Mouse (Mus musculus): ENCODE measurements around the gene Capn7.

Capn7 gene

DNA sequence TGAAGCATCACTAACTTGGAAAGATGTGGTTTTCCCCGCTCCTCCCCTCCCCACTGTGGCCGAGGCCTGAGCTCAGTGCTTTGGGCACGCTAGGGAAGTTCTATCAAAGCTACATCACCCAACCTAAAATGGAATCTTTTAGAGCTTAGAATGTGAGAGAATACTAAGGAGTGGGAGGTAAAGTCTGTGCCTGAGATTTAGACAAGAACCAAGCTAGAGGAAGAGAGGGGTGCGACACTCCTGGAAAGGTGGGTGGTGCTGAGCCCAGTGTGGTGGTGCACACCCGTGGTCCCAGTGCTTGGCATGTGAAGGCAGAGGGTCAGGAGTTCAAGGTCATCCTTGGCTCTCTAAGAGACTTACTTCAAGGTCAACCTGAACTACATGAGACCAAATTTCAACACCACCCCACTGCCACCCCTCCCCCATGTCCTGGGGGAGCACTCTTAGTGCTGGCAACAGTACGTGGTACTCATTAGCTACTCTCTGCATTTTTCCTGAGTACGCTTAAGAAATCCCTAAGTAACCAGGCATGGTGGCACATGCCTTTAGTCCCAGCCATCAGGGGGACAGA, 59.3 kb downstream of the Capn7 start:
- no peak for DNase-seq (ENCODE audit: low spot score in 2 of 2)

DNA sequence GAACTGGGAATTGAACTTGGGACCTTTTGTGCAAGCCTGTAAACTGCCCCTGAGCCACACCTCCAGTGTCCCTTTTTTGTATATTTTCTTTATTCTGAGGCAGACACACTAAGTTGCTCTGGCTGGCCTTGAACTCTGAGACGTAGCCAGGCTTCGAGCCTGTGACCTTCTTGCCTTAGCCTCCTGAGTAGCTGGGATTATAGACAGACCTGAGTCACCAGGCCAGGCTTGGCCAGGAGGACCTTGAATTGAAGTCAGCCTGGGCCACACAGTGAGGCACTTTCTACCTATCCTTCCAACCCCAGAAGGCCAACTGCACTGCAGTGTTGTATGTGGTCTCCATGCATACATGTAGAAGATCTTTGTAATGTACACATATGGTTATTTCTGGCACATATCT, 60.0 kb downstream of the Capn7 start:
- DNase-seq (ENCODE audit: low spot score in 2 of 2): no peak

DNA sequence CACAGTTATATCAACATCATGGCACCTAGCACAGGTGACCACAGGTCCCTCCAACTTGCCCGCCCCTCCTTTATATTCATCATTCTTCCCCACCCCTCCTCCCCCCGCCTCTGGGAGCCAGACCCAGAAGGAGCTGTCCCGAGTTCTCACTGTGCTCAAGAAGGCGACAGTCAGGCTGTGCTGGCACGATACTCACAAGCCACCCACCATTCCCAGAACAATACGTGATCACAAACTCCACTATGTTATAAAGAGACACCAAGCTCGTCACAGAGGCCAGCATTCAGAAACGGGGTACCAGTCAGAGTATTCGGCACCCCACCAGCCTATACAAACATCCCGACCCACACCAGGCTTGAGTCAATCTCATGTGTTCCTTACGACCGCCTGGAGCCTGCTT, 60.9 kb downstream of the Capn7 start:
- no peak for DNase-seq (ENCODE audit: low spot score in 2 of 2)

DNA sequence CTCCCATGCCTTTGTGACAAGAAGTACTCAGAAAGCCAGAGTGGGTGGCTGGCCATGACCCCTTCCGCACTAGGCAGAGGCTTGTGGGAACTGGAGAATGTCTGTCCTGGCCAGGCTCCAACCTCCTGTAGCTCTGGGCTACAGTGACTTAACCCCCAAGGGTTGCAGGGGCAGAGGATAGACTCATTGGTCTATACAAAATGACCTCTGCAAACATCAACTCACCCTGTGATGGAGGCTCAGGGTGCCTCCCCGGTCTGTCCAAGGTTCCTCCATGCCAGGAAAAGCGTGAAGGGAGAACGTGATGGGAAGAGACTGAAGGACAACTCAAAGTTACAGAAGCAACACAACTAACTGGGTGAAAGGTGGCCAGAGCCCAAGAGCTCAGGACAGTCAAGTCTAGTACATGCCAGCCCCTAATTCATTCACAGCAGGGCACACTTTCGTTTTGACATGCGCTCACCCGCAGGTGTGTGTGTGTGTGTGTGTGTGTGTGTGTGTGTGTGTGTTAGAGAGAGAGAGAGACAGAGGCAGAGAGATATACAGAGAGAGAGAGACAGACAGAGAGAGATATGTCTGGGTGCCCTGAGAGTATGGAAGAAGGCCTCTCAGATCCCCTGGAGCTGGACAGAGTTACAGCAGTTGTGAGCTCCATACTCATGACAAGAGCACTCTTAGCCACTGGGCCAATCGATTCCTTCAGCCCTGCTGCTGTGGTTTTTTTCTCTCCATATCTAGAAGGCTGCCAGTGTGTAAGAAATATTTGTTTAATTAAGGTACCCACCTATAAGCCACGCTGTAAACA, 61.6 kb downstream of the Capn7 start:
- no peak for DNase-seq (ENCODE audit: low spot score in 2 of 2)

DNA sequence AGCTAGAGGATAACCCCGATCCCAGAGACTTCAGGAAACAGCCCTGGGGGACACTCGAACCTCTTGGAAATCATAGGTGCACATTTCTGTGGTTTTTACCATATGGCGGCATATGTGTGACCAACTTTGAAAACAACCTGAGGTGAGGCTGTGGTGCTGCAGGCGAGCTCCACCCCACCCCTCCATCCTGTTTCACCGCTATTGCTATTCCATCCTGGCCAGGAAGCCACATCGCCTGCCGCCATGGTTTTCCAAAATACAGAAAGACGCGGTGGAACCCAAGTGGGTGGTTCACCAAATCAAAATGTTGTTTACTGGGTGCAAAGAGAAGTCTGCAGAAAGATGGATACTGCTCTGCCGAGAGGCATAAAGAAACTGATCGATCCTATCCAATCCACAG, 62.4 kb downstream of the Capn7 start:
- no peak for DNase-seq (ENCODE audit: low spot score in 2 of 2)

DNA sequence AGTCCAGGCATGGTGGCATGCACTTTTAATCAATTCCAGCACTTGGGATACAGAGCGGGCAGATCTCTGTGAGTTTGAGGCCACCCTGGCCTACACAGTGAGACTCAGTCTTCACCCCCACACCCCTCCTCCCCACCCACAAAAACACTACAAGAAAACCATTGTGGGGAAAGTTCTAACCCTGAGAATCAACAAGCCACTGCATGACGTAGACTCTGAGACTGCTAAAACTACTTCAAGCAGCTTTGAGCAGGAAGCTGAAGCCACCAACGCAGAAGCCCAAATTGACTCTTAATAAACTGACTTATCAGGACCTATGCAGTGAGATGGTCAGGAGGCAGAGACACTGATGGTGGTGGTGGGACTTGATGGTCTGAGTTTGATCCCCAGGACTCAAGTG, 62.8 kb downstream of the Capn7 start:
- no peak for DNase-seq (ENCODE audit: low spot score in 2 of 2)

DNA sequence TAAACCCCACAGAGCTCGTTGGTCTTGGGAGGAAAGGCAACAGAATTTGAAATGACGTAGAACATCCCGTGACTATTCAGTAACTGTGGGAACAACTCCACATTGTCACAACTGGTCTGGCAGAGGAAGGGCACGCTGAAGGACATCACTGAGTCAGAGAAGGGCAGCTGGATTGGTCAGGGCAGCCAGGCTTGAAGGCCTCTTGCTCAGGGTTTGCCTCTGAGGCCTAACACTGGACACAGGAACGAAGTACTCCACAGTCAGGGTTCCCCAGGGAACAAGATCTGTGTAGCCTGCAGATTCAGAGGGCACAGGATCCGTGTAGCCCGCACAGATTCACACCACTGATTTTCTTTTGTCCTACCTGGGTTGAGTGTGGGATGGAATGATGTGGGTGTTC, 63.8 kb downstream of the Capn7 start:
- no peak for DNase-seq (ENCODE audit: low spot score in 2 of 2)

DNA sequence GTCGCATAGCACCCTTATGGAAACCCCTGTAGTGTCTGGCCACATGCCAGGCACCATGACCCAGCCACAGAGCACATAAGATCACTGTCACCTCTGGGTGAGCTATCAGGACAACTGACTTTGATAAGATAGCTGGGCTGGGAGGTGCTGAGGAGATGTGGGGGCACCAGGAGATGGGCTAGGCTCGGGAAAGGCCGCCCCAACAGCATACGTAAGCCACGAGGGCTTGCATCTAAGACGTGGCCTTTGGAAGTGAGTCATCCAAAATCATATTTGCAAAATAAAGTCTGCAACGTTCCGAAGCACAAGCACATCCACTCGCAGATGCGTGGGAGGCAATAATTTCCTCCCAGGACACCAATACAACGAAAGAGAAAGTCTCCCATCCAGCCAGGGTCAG, 64.5 kb downstream of the Capn7 start:
- DNase-seq (ENCODE audit: low spot score in 2 of 2): no peak

DNA sequence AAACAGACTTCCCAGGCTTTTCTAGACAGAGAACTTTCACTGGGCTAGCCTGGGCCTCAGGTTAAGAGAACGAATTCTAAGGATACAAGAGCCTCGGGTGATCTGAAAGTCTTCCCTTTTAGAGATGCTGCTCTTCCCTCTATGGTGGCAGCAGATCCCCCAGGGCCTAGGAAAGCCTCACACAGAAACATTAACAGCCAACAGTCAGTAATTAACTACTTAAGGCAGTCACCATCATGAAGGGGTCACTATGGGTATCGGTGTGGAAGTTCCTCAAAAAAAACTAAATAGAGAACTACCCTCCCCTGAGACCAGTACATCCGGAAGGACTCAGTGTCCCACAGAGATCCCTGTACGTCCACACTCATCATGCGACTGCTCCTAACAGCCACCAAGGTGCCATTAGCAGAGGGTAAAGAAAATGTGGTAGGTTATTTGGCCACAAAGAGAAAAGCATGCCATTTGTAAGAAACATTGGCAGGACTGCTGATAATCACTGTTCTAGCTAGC, 65.5 kb downstream of the Capn7 start:
- DNase-seq (ENCODE audit: low spot score in 2 of 2): no peak

DNA sequence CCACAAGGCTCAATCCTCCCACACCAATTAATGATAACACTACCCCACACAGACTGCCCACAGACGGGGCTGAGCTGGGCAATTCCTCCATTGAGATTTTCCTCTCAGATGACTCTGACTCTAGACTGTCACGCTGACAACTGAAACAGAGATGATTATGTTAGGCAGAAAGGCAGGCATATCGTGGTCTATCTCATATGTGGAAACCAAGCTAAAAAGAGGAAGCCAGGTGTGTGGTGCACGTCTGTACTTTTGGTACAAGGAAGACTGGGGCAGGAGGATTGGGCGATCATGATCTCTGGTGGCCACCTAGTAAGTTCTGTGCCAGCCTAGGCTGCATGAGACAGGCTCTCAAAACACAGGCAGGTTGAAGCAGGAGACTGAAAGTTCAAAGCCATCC, 66.3 kb downstream of the Capn7 start:
- no peak for DNase-seq (ENCODE audit: low spot score in 2 of 2)

DNA sequence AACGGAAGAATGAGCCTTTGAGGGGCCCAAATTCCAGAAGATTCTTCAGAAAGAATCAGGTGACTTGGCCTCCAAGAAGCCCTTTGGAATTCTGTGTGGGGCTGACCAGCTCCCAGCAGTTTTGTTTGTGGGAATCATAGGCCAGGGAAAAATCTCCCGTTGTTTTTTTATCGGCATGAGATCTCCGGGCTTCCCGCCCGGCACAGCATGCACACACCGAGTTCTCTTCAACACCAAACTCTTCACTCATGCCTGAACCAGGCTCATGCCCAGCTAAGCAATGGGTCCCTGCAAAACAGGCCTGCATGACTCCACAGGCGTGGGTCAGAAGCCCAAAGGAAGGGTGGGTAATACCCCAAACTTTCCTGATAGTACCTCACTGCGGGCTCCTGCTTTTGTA, 67.1 kb downstream of the Capn7 start:
- DNase-seq (ENCODE audit: low spot score in 2 of 2): no peak

DNA sequence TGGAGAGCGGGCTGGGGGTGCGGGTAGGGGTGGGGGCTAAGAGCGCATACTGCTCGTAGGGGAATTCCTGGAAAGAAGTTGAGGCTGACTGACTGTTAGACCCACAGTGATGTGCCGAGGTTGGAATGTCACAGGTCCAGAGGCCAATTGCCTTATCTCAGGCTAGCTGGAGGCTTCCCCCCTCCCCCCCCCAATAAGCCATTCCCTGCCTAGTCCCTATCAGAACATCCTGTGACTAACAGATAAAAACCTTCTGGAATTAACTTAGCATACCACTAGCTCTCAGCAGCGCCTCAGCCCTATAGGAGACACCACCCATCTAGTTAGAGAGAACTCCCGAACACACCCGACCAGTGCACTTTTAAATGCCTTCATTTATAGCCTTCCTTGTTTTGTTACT, 67.6 kb downstream of the Capn7 start:
- no peak for DNase-seq (ENCODE audit: low spot score in 2 of 2)

DNA sequence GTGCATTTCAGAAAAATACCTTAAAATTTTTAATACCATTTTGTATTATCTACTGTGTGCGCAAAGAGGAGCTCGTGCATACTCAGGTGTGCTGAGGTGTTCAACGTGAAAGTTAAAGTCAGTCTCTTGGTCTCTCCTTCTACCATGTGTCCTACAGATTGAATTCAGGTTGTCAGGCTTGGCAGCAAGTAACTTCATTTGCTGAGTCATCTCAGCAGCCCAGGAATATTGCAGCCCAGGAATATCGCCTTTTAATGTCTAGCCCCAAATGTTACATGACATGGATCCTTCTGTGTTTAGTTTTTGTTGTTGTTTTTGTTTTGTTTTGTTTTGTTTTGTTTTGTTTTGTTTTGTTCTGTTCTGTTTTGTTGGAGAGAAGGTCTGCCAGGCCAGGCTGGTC, 68.2 kb downstream of the Capn7 start:
- DNase-seq (ENCODE audit: low spot score in 2 of 2): no peak

DNA sequence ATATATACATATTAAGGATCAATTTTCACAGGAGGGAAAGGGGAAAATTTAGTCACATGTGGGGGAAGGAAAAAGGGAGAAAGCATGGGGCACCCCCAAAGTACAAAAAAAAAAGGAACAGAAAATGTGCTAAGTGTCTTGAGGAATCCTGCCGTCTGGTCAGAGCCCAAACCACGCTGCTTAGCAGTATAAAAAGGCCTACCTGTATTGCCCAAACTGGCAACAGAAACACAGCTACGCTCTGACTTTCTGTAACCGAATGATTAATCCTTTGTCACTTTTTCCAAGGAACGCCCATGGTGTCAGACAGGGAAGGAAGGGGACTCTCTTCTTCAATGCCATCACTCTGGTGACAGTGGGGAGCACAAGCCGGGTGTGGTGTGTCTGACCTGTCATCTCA, 69.2 kb downstream of the Capn7 start:
- DNase-seq (ENCODE audit: low spot score in 2 of 2): no peak

DNA sequence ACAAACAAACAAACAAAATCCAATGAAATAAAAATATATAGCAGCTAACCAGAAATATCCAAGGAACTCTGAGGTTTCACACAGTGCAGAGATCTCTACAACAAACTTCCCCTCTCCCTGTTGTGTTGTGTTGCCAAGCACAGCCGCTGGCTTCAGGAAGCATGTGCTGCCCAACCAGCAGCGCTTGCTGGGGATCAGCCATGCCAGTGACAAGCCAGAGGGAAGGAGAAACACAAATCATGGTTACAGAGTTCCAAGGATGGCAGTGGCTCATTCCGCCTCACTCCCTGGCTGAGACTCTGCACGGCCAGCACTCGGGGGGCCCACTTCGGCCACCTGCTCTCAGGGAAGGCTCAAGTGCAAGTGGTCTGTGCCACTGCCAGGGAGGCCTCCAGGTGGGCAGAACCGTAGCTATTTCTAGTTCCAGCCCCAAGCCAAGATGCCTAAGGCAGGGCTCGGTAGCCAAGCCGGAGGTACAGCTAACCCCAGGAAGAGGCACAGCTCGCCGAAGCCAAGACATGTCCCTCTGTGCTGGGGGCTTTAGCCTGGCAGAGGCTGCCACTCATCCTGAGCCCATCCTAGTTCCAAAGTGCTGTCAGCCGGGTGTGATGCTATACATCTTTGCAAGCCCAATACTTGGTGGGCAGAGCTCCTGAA, 69.8 kb downstream of the Capn7 start:
- no peak for DNase-seq (ENCODE audit: low spot score in 2 of 2)

DNA sequence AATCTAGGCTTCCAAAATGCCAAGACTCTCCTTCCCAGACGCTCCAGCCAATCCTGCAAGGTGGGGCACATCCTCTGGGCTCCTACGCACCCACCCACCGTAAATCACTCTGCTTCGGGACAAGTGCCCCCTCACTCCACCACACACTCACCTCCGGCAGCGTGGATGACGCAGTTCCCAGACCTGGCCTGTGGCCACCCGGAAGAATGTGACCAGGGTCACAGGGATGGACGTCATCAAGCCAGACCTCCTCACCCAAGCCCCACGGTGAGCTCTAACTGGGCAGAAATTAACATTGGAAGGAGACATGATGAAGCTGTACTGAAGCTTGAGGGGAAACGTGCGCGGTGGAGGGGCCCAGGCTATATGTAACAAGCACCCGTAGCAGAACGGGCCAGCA, 70.8 kb downstream of the Capn7 start:
- no peak for DNase-seq (ENCODE audit: low spot score in 2 of 2)

DNA sequence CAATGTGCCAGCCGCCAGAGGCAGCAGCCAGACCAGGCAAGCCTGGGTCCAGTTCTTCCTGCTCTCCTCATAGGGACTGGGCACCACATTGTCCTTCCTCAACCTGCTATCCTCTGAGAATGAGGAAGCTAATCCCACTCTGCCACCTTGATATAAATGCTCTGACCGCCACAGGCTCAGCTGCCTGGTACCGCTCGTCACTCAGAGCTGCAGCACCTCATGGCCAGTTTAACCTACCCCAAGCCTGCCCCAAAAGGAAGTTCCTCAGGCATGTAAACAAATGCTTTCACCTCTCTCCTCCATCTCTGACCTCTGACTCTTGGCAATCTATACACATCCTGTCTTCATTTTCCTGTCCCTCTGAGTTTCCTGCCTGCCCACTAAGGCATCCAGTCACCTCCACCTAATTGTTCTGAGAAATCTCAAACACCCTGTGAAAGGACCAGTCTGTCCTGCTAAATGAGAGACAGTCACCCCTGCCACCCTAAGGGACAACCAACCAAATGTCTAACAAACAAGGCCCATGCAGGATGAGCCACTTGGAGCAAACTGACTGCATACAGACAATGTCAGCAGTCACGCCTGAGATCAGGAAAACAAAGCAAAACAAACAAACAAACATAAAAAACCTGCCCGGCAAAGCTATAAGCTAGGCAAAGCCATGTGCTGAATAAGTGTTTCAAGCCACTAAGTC, 71.6 kb downstream of the Capn7 start:
- no peak for DNase-seq (ENCODE audit: low spot score in 2 of 2)

DNA sequence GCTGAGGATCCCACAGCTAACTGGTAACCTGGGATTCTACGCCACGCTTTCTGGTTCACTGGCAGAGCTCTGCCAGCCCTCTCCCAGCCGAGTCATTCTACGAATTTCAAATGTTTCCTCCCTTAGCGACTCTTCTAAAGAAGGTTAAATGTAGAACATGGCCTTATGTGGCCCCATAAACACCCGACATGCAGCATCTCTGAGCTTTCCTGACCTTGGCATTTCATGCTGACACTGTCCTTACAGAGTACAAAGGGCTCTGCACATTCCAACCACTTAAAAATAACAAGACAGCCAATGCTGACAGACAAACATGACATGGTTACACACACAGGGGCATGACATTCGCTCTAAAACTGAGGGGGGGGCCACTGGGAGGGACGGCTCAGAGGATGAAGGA, 72.2 kb downstream of the Capn7 start:
- DNase-seq (ENCODE audit: low spot score in 2 of 2): no peak

DNA sequence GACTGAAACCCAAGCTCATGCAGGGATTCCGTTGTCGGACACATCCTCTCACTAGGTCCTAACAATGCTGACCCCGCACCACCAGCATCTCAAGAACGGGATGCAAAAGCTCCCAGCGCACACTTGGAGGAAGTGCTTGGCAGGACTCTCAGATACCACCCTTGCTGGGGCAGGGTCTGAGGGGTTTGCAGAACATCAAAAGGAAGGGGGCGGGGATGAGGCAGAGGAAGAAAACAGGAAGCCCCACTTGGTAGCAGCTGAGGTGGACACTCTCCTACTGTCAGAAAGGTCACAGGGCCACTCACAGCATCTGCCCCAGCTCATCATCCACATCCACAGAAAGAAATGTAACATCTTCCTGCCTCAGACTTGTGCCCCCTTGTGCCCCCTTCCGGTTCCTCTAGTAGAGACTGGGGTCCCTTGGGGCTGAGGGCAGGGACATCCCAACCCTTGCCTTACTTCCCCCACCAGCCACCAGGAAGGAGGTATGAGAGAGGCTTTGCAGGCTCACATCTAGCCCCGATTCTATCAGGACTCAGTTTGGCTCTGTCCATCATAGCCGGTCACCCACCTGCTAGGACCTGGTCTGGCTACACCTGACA, 73.8 kb downstream of the Capn7 start:
- no peak for DNase-seq (ENCODE audit: low spot score in 2 of 2)

DNA sequence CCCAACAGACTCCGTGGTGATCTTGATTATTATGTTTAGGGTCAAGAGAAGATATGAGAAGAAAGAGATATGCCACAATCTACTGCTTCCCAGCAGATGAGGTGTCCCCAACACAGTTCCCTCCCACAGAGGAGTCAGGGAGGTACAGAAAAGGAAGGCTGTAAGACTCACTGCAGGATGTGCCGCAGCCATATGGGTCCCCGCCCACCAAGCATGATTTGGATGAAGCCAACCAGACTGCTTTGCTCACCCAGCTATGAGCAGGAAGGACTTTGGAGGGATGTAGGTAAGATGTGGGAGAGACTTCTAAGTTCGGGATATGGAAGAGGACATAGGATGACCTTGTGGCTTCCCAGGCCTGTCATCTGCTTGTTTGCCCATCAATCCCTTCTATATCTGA, 74.3 kb downstream of the Capn7 start:
- peak in 1 of 2 experiments; percentile 84 for DNase-seq (ENCODE audit: low spot score in 2 of 2)

DNA sequence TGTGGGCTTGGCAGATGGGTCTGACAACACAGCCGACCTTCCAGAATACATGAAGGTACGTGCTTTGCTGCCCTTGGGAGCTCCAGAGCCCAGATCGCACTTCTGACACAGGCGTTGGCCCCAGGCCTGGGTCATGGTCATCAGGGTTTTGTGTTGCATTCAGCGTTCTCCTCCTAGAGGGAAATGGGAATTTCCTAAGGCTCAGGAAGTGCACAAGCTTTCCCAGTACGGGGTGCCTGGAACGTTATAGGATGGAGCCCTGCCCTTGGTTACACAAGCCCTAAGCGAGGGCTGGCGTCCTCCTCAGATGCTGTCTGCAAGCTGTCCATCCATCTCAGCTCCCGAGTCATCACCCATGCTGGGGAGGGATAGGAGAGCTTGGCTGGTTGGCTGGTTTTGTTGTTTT, 76.2 kb downstream of the Capn7 start:
- no peak for DNase-seq (ENCODE audit: low spot score in 2 of 2)

DNA sequence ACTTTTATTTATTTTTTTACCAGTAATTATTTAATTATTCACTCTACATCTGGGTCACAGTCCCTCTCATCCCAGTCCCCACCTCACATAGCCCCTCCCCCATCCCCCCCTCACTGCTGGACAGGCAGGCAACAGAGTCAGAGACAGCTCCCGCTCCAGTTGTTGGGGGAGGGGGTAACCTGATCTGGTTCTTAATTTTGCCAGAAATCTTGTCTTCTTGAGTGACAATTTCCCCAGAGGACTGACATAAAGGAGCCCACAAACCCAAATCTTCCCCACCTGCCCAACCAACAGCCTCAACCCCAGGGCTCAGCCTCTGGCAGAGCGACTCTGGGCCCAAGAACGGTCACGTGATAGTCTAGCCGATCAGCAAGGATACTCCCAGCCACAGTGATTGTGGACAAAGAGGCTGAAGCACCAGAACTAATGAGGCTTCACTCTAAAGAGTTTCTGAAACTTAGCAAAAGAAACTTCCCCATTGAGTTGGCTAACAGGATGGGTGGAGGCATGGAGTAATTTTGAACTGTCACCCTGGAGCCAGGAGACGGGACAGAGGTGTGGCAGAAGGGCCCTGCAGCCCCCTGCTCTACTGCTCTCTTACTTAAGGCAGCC, 77.1 kb downstream of the Capn7 start:
- DNase-seq (ENCODE audit: low spot score in 2 of 2): no peak

Measured in left cerebral cortex, adult 9 months (tissue).